Mouse (Mus musculus) limb, embryonic 13.5 days (tissue): ENCODE results near the gene Wdr72. TPM values are rescaled to one million over a fixed set of nuclear protein-coding genes. Genes with fewer than 3 reads are reported as not detected.

Source experiments
- ATAC-seq: fragments of 200-750 bp; cut with Nextera tagmentation; 2 replicates; pipeline ENCODE4 v1.8.0; 2017; ENCODE audit warnings: low read depth, moderate number of reproducible peaks, moderate TSS enrichment; ENCODE audit not compliant: low FRiP score
- H3K27ac ChIP-seq: fragments of 300-500 bp; sonication (generic); 2 replicates; pipeline ENCODE4 v1.5.1; 2015; ENCODE audit warnings: inconsistent platforms, mild to moderate bottlenecking, moderate library complexity
- H3K27me3 ChIP-seq: fragments of 300-500 bp; sonication (generic); 2 replicates; pipeline ENCODE4 v1.6.1; 2015; ENCODE audit warnings: mild to moderate bottlenecking, inconsistent platforms
- H3K36me3 ChIP-seq: fragments of 300-500 bp; sonication (generic); 2 replicates; pipeline ENCODE4 v1.6.1; 2015; ENCODE audit warnings: inconsistent platforms, mild to moderate bottlenecking, moderate library complexity
- H3K4me1 ChIP-seq: fragments of 300-500 bp; sonication (generic); 2 replicates; pipeline ENCODE4 v1.6.1; 2015; ENCODE audit warnings: inconsistent platforms
- H3K4me2 ChIP-seq: fragments of 300-500 bp; sonication (generic); replicated peaks from 2 replicates; pipeline ENCODE4 v1.6.1; 2015; ENCODE audit warnings: inconsistent platforms, mild to moderate bottlenecking, moderate library complexity
- H3K4me3 ChIP-seq: fragments of 300-500 bp; sonication (generic); 2 replicates; pipeline ENCODE4 v1.5.1; 2015; ENCODE audit warnings: moderate library complexity, mild to moderate bottlenecking, inconsistent platforms
- H3K9ac ChIP-seq: fragments of 300-500 bp; sonication (generic); 2 replicates; pipeline ENCODE4 v1.6.1; 2015; ENCODE audit warnings: mild to moderate bottlenecking, inconsistent platforms
- H3K9me3 ChIP-seq: fragments of 300-500 bp; sonication (generic); 2 replicates; pipeline ENCODE4 v1.6.1; 2016; ENCODE audit warnings: inconsistent platforms
- WGBS: fragments of 180-500 bp; shearing (Covaris S2); methylation state at CpG from one replicate; pipeline ENCODE4 v1.1.7; 2015; 5-methylcytosine and 5-hydroxymethylcytosine counted together
- polyA plus RNA-seq: library from polyadenylated mRNA; unstranded; fragments of >200 nt; fragmentation: Nextera tagmentation; extraction: Ambion mirVana; gene quantifications from 2 replicates; pipeline ENCODE4 v1.2.1, GENCODE M21; 2015

The Wdr72 gene
- 0.28 and 0.52 TPM in 2 replicates for polyA plus RNA-seq

DNA sequence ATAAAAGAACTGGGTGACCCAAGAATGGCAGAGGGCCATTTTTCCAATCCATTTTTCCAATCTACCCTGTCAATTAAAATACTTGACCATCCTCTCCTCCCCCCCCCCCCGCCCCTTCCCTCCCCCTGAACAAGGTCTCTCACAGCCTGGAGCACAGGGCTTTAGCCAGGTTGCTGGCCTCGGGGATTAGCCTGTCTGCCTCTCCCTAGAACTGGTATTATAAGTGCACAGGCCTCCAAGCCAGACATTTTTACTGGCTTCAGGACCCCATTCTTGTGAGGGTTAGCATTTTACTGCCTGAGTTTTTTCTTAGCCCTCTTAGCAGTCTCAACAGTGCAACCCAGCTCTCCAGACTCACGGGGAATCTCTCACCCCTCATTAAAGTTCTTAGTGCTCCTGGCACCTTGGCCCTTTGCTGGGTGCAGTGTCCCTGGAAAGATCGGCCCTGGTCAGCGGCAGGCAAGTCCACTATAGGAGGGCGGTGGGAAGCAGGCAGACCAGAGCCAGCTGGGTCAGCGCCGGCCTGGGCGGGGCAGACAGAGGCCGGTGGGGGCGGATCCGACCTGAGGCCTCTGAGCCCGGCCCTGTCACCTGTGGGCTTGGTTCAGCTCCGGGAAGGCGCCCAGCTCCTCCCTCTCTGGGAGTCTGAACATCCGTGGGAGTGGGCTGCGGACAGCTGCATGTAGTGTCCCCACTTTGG, at the start of gene Wdr72:
Gene Wdr72 (plus strand): TSS at position 596 of the 700 bp plus-strand sequence.
- H3K9me3 ChIP-seq: no peaks in the 10 kb centered on the region
- H3K4me1 ChIP-seq: 0 out of 2 replicates have a peak, but pooled peaks cover 12% of the 10 kb centered on the region
- no peaks in the 10 kb centered on the region for H3K36me3 ChIP-seq
- no peak within 1 kb of the TSS for H3K27ac ChIP-seq
- under 1% methylated on average over 16 of the region's 17 CpGs for WGBS
- ATAC-seq: peak; percentile 64
- peak within 1 kb of the TSS; percentile 82 for H3K4me2 ChIP-seq
- H3K9ac ChIP-seq: peak within 1 kb of the TSS; percentile 63
- peak within 1 kb of the TSS; percentile 43 for H3K4me3 ChIP-seq
- H3K27me3 ChIP-seq: no peaks in the 10 kb centered on the region

DNA sequence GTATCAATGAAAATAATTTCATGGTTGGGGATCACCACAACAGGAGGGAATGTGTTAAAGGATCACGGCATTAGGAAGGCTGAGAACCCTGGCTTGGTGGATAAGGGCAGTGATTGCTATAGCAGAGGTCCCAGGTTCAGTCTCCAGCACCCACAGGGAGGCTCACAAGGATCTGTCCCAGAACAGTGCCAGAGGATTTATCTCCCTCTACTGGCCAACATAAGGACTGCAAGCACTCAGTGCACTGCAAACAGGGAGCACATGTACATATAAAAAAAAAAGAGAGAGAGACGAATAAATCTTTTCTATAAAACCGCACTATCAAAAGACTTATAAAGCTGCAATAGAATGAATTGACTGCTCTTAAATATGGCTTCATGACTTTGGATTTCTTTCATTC, 43.9 kb upstream of the Wdr72 start:
- no peaks in the 10 kb centered on the region for H3K27me3 ChIP-seq
- no peak overlapping the region for H3K4me3 ChIP-seq
- no peak for ATAC-seq
- H3K27ac ChIP-seq: no peak overlapping the region
- WGBS: 72% methylated on average over 3 of the region's 3 CpGs
- H3K4me1 ChIP-seq: no peaks in the 10 kb centered on the region
- H3K9me3 ChIP-seq: no peaks in the 10 kb centered on the region
- no peak overlapping the region for H3K4me2 ChIP-seq
- H3K9ac ChIP-seq: no peak overlapping the region
- no peaks in the 10 kb centered on the region for H3K36me3 ChIP-seq

DNA sequence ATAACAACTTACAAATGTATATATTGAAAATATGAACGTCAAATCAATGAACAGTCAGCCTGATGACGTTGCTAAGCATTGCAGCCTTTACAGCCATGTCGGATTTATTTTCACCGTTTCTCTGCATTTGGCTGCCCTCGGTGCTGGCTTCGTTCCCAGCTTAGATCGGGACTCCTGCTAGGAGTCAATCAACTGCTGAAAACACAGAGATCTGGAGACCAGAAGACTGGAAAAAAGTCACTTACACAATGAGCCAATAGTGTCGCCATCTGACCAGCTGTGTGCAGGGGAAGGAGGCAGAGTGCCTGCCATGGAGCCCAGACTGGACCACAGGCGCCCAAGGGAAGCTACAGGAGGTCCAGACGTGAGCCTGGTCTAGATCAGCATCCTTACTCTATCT, 43.4 kb upstream of the Wdr72 start:
- peak; percentile 48; the same call in 1 of the 2 replicates for ATAC-seq
- 55% methylated on average over 10 of the region's 10 CpGs for WGBS

DNA sequence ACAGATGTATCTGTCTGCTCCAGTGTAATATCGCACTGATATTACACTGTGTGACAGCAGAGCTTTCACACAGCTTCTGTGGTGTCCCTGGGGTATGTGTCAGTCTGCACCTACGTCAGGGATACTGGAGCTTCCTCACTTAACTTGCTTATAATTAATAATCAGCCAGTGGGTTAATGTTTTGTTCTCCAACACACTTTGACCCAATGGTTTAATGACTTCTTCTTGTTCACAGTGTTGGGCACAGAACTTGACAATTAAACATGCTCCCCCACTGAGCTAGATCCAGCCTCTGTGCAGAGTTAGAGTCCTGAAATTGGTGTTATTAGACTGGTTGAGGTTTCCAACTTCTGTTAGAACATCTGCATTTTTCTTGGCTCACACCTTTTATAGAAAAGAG, 34.2 kb upstream of the Wdr72 start:
- no peak overlapping the region for H3K4me2 ChIP-seq
- H3K27ac ChIP-seq: no peak overlapping the region
- no peaks in the 10 kb centered on the region for H3K36me3 ChIP-seq
- no peaks in the 10 kb centered on the region for H3K4me1 ChIP-seq
- no peak overlapping the region for H3K4me3 ChIP-seq
- H3K27me3 ChIP-seq: no peaks in the 10 kb centered on the region
- 74% methylated on average over 2 of the region's 2 CpGs for WGBS
- H3K9me3 ChIP-seq: no peaks in the 10 kb centered on the region
- H3K9ac ChIP-seq: no peak overlapping the region
- no peak for ATAC-seq

More for the DNA sequence above, 43.4 kb upstream of the Wdr72 start:
- Histone ChIP-seq H3K9ac (no peak overlapping the region), H3K4me3 (no peak overlapping the region), H3K4me1 (no peaks in the 10 kb centered on the region), H3K27me3 (no peaks in the 10 kb centered on the region), H3K27ac (no peak overlapping the region), H3K9me3 (no peaks in the 10 kb centered on the region), H3K4me2 (no peak overlapping the region), H3K36me3 (no peaks in the 10 kb centered on the region)

DNA sequence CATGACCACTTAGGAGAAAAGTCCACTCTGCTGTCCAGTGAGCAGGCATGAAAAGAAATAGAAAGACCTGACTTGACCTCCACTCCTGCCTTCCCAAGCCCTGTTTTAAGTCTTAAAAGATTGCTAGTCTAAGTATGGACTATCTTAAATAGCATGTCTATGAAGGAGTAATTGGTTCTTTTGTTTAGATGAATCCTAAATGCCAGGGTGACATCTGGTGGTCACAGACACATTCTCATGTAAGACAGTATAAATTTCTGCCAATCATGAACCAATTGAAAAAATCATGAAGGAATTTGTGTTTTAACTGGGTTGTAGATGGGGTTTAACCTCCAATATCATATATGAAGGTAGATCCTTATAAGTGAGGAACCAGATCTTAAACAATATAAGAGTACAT, 31.7 kb upstream of the Wdr72 start:
- no peak overlapping the region for H3K4me2 ChIP-seq
- no peak overlapping the region for H3K9ac ChIP-seq
- H3K4me3 ChIP-seq: no peak overlapping the region
- no peaks in the 10 kb centered on the region for H3K36me3 ChIP-seq
- H3K27ac ChIP-seq: no peak overlapping the region
- ATAC-seq: no peak
- H3K9me3 ChIP-seq: no peaks in the 10 kb centered on the region
- no peaks in the 10 kb centered on the region for H3K27me3 ChIP-seq
- H3K4me1 ChIP-seq: no peaks in the 10 kb centered on the region

DNA sequence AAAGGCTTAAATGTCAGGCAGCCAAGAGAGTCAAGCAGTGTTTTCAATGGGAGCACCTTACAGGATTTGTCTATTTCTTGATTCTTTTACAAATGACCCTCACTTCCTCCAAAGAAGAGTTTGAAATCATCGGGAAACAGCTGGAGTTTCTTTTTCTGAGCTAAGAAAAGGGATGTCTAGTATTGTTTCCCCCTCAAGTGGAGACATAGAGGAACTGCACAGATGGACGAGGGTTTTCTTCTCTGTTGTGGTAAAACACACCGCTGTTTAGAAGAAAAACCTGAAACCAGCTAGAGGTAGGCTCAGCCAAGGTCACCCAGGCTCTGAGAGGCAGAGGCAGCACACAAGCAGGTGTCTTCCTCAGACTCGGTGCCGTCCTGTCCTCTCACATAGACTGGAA, 29.9 kb upstream of the Wdr72 start:
- Histone ChIP-seq H3K36me3 (no peaks in the 10 kb centered on the region), H3K4me2 (no peak overlapping the region), H3K4me1 (no peaks in the 10 kb centered on the region), H3K9me3 (no peaks in the 10 kb centered on the region), H3K27me3 (no peaks in the 10 kb centered on the region), H3K9ac (no peak overlapping the region), H3K4me3 (no peak overlapping the region), H3K27ac (no peak overlapping the region)
- no peak for ATAC-seq
- 44% methylated on average over 5 of the region's 5 CpGs for WGBS

DNA sequence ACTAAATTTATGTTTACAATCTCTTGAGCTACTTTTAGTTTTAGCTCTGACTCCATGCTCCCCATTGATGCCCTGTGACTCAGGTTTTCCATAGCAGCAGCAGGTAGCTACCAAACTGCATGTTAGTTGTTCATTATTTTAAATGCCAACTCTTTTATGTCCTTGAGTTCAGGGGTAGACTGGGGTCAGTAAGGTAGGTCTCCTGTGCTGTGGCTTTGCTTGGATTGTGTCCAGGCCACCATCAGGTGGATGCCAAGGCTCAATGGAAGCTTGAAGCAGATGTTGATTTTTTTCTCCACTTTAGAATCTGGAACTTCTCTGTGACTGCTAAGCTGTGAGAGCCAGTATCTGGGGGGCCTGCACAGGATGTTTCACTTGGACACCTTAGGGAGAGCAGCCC, 8.6 kb upstream of the Wdr72 start:
- no peak for ATAC-seq
- H3K27me3 ChIP-seq: no peaks in the 10 kb centered on the region
- no peak overlapping the region for H3K9ac ChIP-seq
- no peaks in the 10 kb centered on the region for H3K9me3 ChIP-seq
- no peak overlapping the region for H3K4me3 ChIP-seq
- no peaks in the 10 kb centered on the region for H3K4me1 ChIP-seq
- no peak overlapping the region for H3K27ac ChIP-seq
- H3K36me3 ChIP-seq: no peaks in the 10 kb centered on the region
- H3K4me2 ChIP-seq: no peak overlapping the region

DNA sequence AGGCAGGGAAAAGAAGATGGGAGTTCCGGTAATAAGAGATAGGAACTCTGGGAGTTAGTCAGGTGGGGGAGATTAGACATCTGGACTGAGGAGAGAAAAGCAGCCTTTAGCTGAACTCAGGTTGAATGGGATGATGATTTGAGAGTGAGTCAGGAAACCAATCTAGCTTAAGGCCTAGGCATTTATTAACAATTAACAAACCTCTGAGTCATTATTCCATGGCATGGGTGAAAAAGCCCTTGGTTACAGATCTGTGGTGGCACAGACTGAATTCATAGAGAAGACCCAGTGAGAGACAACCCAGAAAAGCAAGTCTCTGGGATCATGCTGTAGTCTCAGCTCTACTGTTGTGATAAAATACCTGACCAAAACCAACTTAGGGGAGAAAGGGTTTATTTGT, 7.5 kb upstream of the Wdr72 start:
- Histone ChIP-seq H3K9me3 (no peaks in the 10 kb centered on the region), H3K4me2 (no peak overlapping the region), H3K27me3 (no peaks in the 10 kb centered on the region), H3K4me3 (no peak overlapping the region), H3K9ac (no peak overlapping the region), H3K27ac (no peak overlapping the region), H3K4me1 (no peaks in the 10 kb centered on the region), H3K36me3 (no peaks in the 10 kb centered on the region)
- ATAC-seq: no peak
- whole genome bisulfite sequencing: 78% methylated on average over 1 of the region's 1 CpGs

DNA sequence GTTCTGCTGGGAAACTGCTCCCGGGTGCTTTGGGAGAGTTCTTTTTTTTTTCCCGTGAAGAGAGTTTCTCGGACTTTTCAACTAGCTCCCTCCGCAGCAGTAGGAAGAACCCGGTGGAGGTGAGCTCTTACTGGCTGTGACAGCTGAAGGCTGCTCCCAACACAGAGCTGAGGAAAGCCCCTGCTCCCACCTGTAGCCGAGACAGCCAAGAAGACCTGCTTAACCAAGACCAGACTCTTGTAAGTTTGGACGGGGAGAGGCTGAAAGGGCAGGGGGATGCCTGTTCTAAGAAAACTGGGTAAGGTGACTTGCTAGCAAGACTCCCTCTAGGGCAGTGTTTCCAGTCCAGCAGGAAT, 283 bp downstream of the Wdr72 start:
- peak overlapping the region; percentile 82 for H3K4me2 ChIP-seq
- H3K9ac ChIP-seq: peak overlapping the region; percentile 63
- H3K9me3 ChIP-seq: no peaks in the 10 kb centered on the region
- H3K27ac ChIP-seq: no peak overlapping the region
- 0 out of 2 replicates have a peak, but pooled peaks cover 12% of the 10 kb centered on the region for H3K4me1 ChIP-seq
- H3K27me3 ChIP-seq: no peaks in the 10 kb centered on the region
- ATAC-seq: no peak
- peak overlapping the region; percentile 43 for H3K4me3 ChIP-seq
- 2% methylated on average over 7 of the region's 7 CpGs for WGBS
- no peaks in the 10 kb centered on the region for H3K36me3 ChIP-seq

DNA sequence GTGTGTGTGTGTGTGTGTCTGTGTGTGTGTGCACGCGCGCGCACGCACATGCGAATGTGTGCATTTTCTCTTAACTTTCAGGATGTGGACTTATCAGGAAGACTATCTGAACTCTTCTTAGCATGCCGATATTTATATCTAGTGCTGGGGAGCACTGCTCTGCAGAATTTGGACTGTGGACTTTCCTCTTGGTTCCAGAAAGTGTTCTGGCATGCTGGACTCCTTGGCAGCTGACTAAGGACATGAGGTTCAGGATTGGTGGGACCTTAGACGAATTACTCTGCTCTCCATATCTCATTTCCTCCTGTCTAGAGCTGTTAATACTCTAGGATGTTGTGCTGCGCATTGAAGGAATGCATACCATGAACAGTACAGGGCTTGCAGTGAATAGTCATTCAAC, 2.4 kb downstream of the Wdr72 start:
- Histone ChIP-seq H3K27me3 (no peaks in the 10 kb centered on the region), H3K9ac (no peak overlapping the region), H3K27ac (no peak overlapping the region), H3K9me3 (no peaks in the 10 kb centered on the region), H3K4me3 (no peak overlapping the region), H3K36me3 (no peaks in the 10 kb centered on the region), H3K4me2 (no peak overlapping the region), H3K4me1 (0 out of 2 replicates have a peak, but pooled peaks cover 12% of the 10 kb centered on the region)
- 93% methylated on average over 9 of the region's 9 CpGs for WGBS
- no peak for ATAC-seq

DNA sequence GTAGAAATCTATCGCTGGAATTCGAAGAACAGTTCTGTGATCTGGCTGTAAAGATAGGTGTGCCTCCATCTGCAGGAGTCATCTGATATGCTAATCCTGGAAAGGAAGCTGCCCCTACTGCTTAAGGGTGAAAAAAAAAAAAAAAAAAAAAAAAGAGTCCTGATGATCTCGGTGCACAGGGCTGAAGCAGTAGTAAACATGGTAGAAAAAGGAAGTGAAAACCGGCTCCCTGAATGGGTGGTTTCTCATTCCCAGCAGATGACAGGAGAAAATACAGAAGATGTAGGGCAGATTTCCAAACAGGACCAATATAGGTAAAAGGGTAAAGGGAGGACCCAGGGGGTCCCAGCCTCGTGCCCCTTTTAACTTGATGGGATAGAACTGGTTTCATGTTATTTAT, 16.1 kb downstream of the Wdr72 start:
- H3K4me2 ChIP-seq: no peak overlapping the region
- H3K27ac ChIP-seq: no peak overlapping the region
- H3K4me1 ChIP-seq: no peaks in the 10 kb centered on the region
- H3K27me3 ChIP-seq: no peaks in the 10 kb centered on the region
- no peak overlapping the region for H3K4me3 ChIP-seq
- 65% methylated on average over 5 of the region's 5 CpGs for WGBS
- H3K9ac ChIP-seq: no peak overlapping the region
- H3K9me3 ChIP-seq: no peaks in the 10 kb centered on the region
- no peak for ATAC-seq
- H3K36me3 ChIP-seq: no peaks in the 10 kb centered on the region

DNA sequence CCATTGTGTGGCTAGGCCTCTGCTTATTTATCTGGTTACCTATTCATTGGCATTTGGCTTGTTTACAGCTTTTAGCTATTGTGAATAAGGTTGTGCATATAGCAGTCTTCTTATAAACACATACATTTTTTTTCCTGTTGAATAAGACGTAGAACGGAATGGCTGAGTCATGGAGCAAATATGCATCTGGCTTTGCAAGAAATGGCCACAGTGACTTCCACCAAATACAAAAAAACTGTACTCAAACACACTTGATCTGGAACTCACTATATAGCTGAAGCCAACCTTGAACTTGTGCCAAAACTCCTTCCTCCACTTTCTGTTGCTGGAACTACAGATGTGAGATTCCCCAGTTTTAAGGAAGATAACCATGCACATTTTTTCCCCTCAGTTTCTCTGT, 23.9 kb downstream of the Wdr72 start:
- Histone ChIP-seq H3K27ac (no peak overlapping the region), H3K4me3 (no peak overlapping the region), H3K9ac (no peak overlapping the region), H3K9me3 (no peaks in the 10 kb centered on the region), H3K27me3 (no peaks in the 10 kb centered on the region), H3K4me2 (no peak overlapping the region), H3K4me1 (no peaks in the 10 kb centered on the region), H3K36me3 (no peaks in the 10 kb centered on the region)
- 64% methylated on average over 2 of the region's 2 CpGs for WGBS
- no peak for ATAC-seq

DNA sequence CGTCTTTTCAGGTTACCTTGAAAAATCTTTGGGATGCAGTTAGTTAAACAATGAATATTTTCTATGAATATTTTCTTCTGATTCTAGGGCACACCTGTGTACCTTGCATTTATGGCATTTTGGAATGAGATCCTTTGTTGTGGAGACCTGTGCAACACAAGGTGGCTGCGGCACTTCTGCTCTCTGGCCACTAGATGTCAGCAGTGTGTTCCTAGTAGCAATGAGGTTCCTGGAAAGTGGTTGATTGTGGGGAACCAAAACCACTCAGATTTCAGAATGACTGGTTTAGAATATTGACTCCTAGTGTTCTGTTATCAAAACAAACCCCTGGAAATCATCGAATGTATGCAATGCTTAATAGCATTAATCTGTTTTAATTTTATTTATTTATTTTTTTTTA, 31.7 kb downstream of the Wdr72 start:
- Histone ChIP-seq H3K27me3 (no peaks in the 10 kb centered on the region), H3K27ac (no peak overlapping the region), H3K4me2 (no peak overlapping the region), H3K4me3 (no peak overlapping the region), H3K36me3 (no peaks in the 10 kb centered on the region), H3K4me1 (no peaks in the 10 kb centered on the region), H3K9ac (no peak overlapping the region), H3K9me3 (no peaks in the 10 kb centered on the region)
- WGBS: 4% methylated on average over 3 of the region's 3 CpGs
- no peak for ATAC-seq
